Mouse (Mus musculus): ENCODE measurements around the gene Tsen34. TPM values are rescaled to one million over a fixed set of nuclear protein-coding genes. Genes with fewer than 3 reads are reported as not detected.
"Not testable (repeated sequence)": the region's sequence is repeated elsewhere in the genome, so short reads cannot be mapped to it uniquely, and the experiment has no call there.

Gene Tsen34
- polyA plus RNA-seq, 1 experiment from 2014 or later, result 235 TPM

DNA sequence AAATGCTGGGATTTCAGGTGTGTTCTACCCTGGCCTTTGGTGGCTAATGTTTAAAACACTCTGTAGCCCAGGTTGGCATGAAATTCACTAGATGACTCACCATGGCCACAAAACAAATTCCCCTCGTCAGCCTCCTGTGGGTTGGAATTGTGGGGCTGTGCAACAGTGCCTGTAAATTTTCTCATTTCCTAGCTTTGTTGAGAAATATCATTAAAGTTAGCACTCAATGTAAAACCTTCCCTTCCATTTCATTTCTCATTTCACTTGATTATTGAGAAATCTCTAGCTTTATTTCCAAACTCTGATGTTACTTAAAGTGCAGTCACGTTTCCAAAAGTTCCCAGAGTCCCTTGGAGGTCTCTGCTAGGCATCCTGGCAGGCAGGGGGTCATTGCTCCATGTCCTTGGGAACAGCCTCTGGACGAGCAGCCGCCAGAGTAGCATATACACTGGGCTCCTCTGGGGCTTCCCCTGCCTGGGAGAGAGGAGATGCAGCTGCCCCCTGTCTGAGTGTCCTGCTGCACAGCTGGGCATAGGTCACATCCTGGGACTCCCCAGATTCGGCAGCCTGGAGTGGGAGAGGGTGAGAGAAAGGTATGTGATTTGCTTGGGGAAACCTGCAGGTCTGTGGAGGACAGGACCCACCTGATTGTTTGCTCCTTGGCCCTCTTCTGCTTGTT lies 19.7 kb downstream of the Tsen34 start:
- H3K4me1 ChIP-seq (replicated peaks; ENCODE audit: insufficient read depth, low read length), result no peaks in the 10 kb centered on the region
- no peak overlapping the region for H3K4me2 ChIP-seq (ENCODE audit: low read length)
- no peak overlapping the region for H3K9ac ChIP-seq (ENCODE audit: low read depth, low read length)
- no peaks in the 10 kb centered on the region for H3K27me3 ChIP-seq (ENCODE audit: insufficient read depth, low read length)
- H3K4me3 ChIP-seq (replicated peaks; ENCODE audit: low read depth, low read length), result no peak overlapping the region
- H3K36me3 ChIP-seq (ENCODE audit: insufficient read depth, low read length), result 0 out of 2 replicates have a peak, but pooled peaks cover 5% of the 10 kb centered on the region
- H3K9me3 ChIP-seq (replicated peaks; ENCODE audit: low read length), result no peaks in the 10 kb centered on the region
- DNase-seq (ENCODE audit: low spot score) (no peak), ATAC-seq (replicated peaks; ENCODE audit: low FRiP score, low read depth) (no peak)
- WGBS, result 30% methylated on average over 5 of the region's 5 CpGs
- TF ChIP-seq CTCF (IDR thresholded peaks at IDR 0.05; ENCODE audit: low read depth), result no peak
- H3K27ac ChIP-seq, result no peak overlapping the region

DNA sequence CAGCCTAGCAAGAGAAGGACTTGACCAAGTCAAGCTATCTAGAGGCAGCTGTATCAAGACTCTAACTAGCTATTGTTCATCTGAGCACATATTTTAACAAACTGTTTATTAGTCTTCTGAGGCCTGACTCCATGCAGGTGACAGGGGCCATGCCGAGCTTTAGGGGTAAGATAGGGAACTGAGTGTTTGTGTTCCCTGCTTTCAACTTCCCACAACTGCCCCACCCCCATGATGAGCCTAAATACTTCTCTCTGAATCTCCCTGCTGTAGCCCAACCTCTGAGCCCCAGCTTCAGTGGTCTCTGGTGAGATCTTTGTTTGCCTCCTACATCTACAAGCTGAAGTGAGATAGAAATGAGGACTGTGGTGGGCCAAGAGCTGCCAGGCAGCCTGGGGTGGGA lies 22.6 kb downstream of the Tsen34 start:
- WGBS, result 54% methylated on average over 1 of the region's 1 CpGs
- H3K4me3 ChIP-seq (replicated peaks; ENCODE audit: low read depth, low read length), result no peak overlapping the region
- no peak for TF ChIP-seq CTCF (IDR thresholded peaks at IDR 0.05; ENCODE audit: low read depth)
- H3K4me2 ChIP-seq (ENCODE audit: low read length), result no peak overlapping the region
- H3K9me3 ChIP-seq (replicated peaks; ENCODE audit: low read length), result no peaks in the 10 kb centered on the region
- H3K9ac ChIP-seq (ENCODE audit: low read depth, low read length), result no peak overlapping the region
- H3K27me3 ChIP-seq (ENCODE audit: insufficient read depth, low read length), result no peaks in the 10 kb centered on the region
- DNase-seq (ENCODE audit: low spot score) (no peak), ATAC-seq (replicated peaks; ENCODE audit: low FRiP score, low read depth) (no peak)
- no peaks in the 10 kb centered on the region for H3K36me3 ChIP-seq (ENCODE audit: insufficient read depth, low read length)
- H3K27ac ChIP-seq, result no peak overlapping the region
- H3K4me1 ChIP-seq (replicated peaks; ENCODE audit: insufficient read depth, low read length), result no peaks in the 10 kb centered on the region

DNA sequence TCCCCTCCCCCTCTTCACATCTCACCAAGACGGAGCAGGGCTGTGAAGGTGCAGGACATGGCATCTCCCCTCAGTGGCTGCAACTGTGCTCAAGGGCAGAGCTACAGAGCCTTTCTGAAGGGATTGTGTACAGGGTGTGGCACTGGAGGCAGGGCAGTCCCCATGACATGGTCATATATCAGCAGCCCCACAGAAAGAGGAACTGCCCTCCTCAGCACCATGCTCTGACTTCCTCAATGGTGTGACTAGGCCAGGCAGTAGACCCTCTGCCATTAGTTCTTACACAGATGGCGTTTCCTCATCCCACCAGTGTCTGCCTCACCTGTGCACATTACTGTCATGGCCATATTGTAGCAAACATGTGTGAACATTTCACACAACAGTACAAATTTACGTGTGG lies 27.6 kb downstream of the Tsen34 start, which contains the start of gene Pirb:
TSS of gene Pirb (minus strand) at position 124 of the 400 bp plus-strand sequence.
- H3K4me3 ChIP-seq (replicated peaks; ENCODE audit: low read depth, low read length); H3K36me3 ChIP-seq (ENCODE audit: insufficient read depth, low read length); H3K9ac ChIP-seq (ENCODE audit: low read depth, low read length); ATAC-seq (replicated peaks; ENCODE audit: low FRiP score, low read depth); H3K4me1 ChIP-seq (replicated peaks; ENCODE audit: insufficient read depth, low read length); H3K9me3 ChIP-seq (replicated peaks; ENCODE audit: low read length); H3K27ac ChIP-seq; H3K27me3 ChIP-seq (ENCODE audit: insufficient read depth, low read length); H3K4me2 ChIP-seq (ENCODE audit: low read length); DNase-seq (ENCODE audit: low spot score): not testable (repeated sequence)
- WGBS, result no CpG with 5 or more reads among the region's 3 CpGs

DNA sequence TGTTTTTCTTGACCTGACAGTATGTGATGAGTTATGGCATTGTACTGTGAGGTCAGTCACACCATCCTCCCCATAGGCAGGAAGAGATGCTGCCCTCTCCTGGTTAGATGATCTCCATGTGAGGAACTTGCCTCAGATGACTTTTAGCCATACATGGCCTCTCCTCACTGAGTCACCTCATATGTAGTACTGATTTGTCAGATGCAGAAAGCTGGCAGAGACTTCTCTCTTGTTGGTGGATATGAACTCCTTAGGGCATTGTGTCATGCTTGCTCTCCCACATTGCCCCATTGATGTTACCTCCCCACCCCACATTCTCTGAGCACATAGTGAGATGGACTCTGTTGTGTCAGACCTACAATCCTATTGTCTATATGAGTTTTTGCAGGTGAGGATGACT lies 32.8 kb downstream of the Tsen34 start:
- H3K9ac ChIP-seq (ENCODE audit: low read depth, low read length); H3K4me2 ChIP-seq (ENCODE audit: low read length); H3K4me1 ChIP-seq (replicated peaks; ENCODE audit: insufficient read depth, low read length); H3K27ac ChIP-seq; H3K27me3 ChIP-seq (ENCODE audit: insufficient read depth, low read length); H3K9me3 ChIP-seq (replicated peaks; ENCODE audit: low read length); DNase-seq (ENCODE audit: low spot score); H3K36me3 ChIP-seq (ENCODE audit: insufficient read depth, low read length); H3K4me3 ChIP-seq (replicated peaks; ENCODE audit: low read depth, low read length); ATAC-seq (replicated peaks; ENCODE audit: low FRiP score, low read depth): not testable (repeated sequence)

DNA sequence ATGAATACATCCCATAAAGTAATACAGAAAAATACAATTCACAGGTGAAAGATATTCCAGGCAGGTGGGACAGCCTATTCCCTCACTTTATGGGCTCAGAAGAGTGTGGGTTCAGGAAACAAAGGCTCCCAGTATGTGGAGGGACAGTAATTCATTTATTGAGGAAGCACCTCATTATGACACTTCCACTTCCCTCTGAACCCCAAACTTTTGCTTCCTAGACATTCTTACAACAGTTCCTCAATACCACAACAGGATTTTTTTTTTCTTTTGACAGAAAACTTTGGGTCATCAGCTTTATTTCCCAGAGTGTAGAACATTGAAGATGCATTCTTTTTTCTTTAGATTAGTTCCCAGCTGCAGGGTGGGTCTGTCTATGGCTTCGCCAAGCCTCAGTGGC lies 40.0 kb downstream of the Tsen34 start:
- not testable (repeated sequence) for DNase-seq (ENCODE audit: low spot score); H3K27me3 ChIP-seq (ENCODE audit: insufficient read depth, low read length); H3K9me3 ChIP-seq (replicated peaks; ENCODE audit: low read length); H3K4me3 ChIP-seq (replicated peaks; ENCODE audit: low read depth, low read length); ATAC-seq (replicated peaks; ENCODE audit: low FRiP score, low read depth); H3K4me1 ChIP-seq (replicated peaks; ENCODE audit: insufficient read depth, low read length); H3K36me3 ChIP-seq (ENCODE audit: insufficient read depth, low read length); H3K27ac ChIP-seq; H3K9ac ChIP-seq (ENCODE audit: low read depth, low read length); H3K4me2 ChIP-seq (ENCODE audit: low read length)
- WGBS, result no CpG with 5 or more reads among the region's 1 CpGs

Small RNAs within 50 kb of the gene (microRNA-seq; reads per million reads assigned to microRNA genes)
- 1.4 reads per million for gene Mir3572

Other genes with a start within 250 kb of the Tsen34 start
- 0.80 and 0.88 TPM in 2 replicates for gene Tarm1, start 190.2 kb upstream of the Tsen34 start, polyA plus RNA-seq (2015; fragmentation: Nextera tagmentation; extraction: Ambion mirVana)
- 0.14 TPM in 1 of 2 replicates, not detected in the other for gene Oscar, start 76.7 kb upstream of the Tsen34 start, polyA plus RNA-seq (2015; fragmentation: Nextera tagmentation; extraction: Ambion mirVana)
- 637 and 674 TPM in 2 replicates for gene Ndufa3, start 75.5 kb upstream of the Tsen34 start, polyA plus RNA-seq (2015; fragmentation: Nextera tagmentation; extraction: Ambion mirVana)
- gene Tfpt, start 62.9 kb upstream of the Tsen34 start, polyA plus RNA-seq (2015; fragmentation: Nextera tagmentation; extraction: Ambion mirVana), result 17.0 and 19.3 TPM in 2 replicates
- gene Prpf31, start 62.9 kb upstream of the Tsen34 start, polyA plus RNA-seq (2015; fragmentation: Nextera tagmentation; extraction: Ambion mirVana), result 66.3 and 74.6 TPM in 2 replicates
- gene Cnot3, start 47.6 kb upstream of the Tsen34 start, polyA plus RNA-seq (2015; fragmentation: Nextera tagmentation; extraction: Ambion mirVana), result 39.0 and 41.7 TPM in 2 replicates
- 17.5 and 18.5 TPM in 2 replicates for gene Leng1, start 27.0 kb upstream of the Tsen34 start, polyA plus RNA-seq (2015; fragmentation: Nextera tagmentation; extraction: Ambion mirVana)
- 27.9 and 28.1 TPM in 2 replicates for gene Tmc4, start 15.3 kb upstream of the Tsen34 start, polyA plus RNA-seq (2015; fragmentation: Nextera tagmentation; extraction: Ambion mirVana)
- 55.2 and 60.0 TPM in 2 replicates for gene Mboat7, start 660 bp downstream of the Tsen34 start, polyA plus RNA-seq (2015; fragmentation: Nextera tagmentation; extraction: Ambion mirVana)
- gene Rps9, start 11.1 kb downstream of the Tsen34 start, polyA plus RNA-seq (2015; fragmentation: Nextera tagmentation; extraction: Ambion mirVana), result 1,586 and 1,624 TPM in 2 replicates
- 1.3 and 1.4 TPM in 2 replicates for gene Pirb, start 27.5 kb downstream of the Tsen34 start, polyA plus RNA-seq (2015; fragmentation: Nextera tagmentation; extraction: Ambion mirVana)
- not detected in 2 replicates for gene Gm15448, start 132.8 kb downstream of the Tsen34 start, polyA plus RNA-seq (2015; fragmentation: Nextera tagmentation; extraction: Ambion mirVana)
- 0.17 and 0.24 TPM in 2 replicates for gene Pira2, start 152.2 kb downstream of the Tsen34 start, polyA plus RNA-seq (2015; fragmentation: Nextera tagmentation; extraction: Ambion mirVana)
- gene Gm14548, start 205.3 kb downstream of the Tsen34 start, polyA plus RNA-seq (2015; fragmentation: Nextera tagmentation; extraction: Ambion mirVana), result 0.08 and 0.11 TPM in 2 replicates
- 0.12 and 0.32 TPM in 2 replicates for gene Lilra6, start 222.6 kb downstream of the Tsen34 start, polyA plus RNA-seq (2015; fragmentation: Nextera tagmentation; extraction: Ambion mirVana)

All from kidney, postnatal 0 days (tissue).